Mouse (Mus musculus): ENCODE measurements around the gene Ifitm2. TPM values are rescaled to one million over a fixed set of nuclear protein-coding genes. Genes with fewer than 3 reads are reported as not detected.
A peak's percentile ranks its signal among the peaks of the same experiment; 100 is the strongest.

The Ifitm2 gene
- polyA plus RNA-seq, 1 experiment from 2014 or later: 331 TPM

- no peak overlapping the region for H3K4me3 ChIP-seq (replicated peaks)
- no peak overlapping the region; the same call in 1 of the 2 replicates for H3K9ac ChIP-seq
- ATAC-seq (ENCODE audit: low read depth) (no peak), DNase-seq (no peak)
- H3K36me3 ChIP-seq: peaks cover 24% of the 10 kb centered on the region
- H3K4me1 ChIP-seq (replicated peaks): peaks cover 61% of the 10 kb centered on the region
- H3K9me3 ChIP-seq (replicated peaks): no peaks in the 10 kb centered on the region
- 58% methylated on average over 7 of the region's 7 CpGs for WGBS (ENCODE audit: insufficient replicate concordance)
- H3K4me2 ChIP-seq: no peak overlapping the region
- H3K27ac ChIP-seq: no peak overlapping the region
- no peaks in the 10 kb centered on the region for H3K27me3 ChIP-seq
Measured at GRCm38 (mm10) chr7:140952441-140952840, 3.3 kb downstream of the Ifitm2 start.

DNA sequence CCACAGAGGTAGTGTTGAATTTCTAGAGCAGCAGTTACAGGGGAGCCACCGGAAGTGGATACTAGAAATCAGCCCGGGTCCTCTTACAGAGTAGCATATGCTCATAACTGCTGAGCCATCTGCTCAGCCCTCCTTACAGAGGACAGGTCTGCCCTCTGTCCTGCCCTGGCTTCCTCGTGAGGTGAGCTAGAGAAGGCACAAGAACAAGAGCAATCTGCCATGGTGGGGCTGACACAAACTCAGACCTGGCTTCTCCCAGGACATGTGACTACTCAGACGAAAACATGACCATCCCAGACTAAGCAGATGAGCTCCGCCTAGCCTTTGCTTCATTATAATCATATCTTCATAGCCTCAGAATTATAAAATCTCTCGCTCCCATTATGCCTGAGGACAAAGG, 4.0 kb downstream of the Ifitm2 start:
- Histone ChIP-seq H3K9ac (no peak overlapping the region), H3K4me1 (replicated peaks) (peaks cover 68% of the 10 kb centered on the region), H3K9me3 (replicated peaks) (no peaks in the 10 kb centered on the region), H3K4me2 (no peak overlapping the region), H3K27ac (no peak overlapping the region), H3K36me3 (peaks cover 25% of the 10 kb centered on the region), H3K4me3 (replicated peaks) (no peak overlapping the region), H3K27me3 (no peaks in the 10 kb centered on the region)
- no peak for ATAC-seq (ENCODE audit: low read depth)
- 61% methylated on average over 6 of the region's 6 CpGs for WGBS (ENCODE audit: insufficient replicate concordance)
- no peak for DNase-seq

- ATAC-seq (ENCODE audit: low read depth): no peak
- peaks cover 68% of the 10 kb centered on the region for H3K4me1 ChIP-seq (replicated peaks)
- H3K36me3 ChIP-seq: peaks cover 26% of the 10 kb centered on the region
- no peak overlapping the region for H3K4me2 ChIP-seq
- no peaks in the 10 kb centered on the region for H3K27me3 ChIP-seq
- H3K4me3 ChIP-seq (replicated peaks): no peak overlapping the region
- peak overlapping the region; percentile 22; the same call in 1 of the 2 replicates for H3K27ac ChIP-seq
- DNase-seq: no peak
- H3K9ac ChIP-seq: no peak overlapping the region
- H3K9me3 ChIP-seq (replicated peaks): no peaks in the 10 kb centered on the region
- 67% methylated on average over 8 of the region's 8 CpGs for WGBS (ENCODE audit: insufficient replicate concordance)
Measured at GRCm38 (mm10) chr7:140951051-140951450, 4.7 kb downstream of the Ifitm2 start.

DNA sequence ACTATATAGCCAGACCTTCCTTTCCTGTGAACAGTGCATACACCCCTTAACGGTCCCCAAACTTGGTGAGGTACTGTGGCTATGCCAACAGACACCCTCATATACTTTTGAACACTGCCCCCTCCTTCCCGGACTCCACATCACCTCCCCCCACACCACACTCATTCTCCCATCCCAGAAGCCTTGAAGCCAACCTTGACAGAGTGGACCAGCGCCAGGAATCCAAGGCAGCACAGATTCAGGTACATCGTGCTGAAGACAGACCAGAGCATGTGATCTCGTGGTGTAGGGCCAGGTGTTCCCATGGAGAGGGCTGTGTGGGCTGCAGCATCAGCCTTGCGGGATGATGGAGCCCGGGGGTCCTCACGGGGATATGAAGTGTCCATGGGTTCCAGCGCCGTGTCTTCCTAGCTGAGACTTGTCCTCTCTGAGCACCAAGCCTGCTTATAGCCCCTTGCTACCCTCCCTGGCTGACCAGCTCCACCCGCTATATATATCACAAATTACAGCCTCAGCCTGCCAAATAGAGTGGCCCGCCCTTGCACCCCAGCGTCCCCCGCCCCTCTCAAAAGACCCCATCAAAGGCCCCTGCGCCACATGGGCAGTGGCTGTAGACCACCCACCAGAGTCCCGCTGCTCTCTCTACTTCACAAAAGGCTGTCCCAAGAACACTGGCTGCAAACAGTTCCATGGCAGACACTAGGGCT, 5.8 kb downstream of the Ifitm2 start, which contains the start of gene Ifitm5:
Ifitm5 (minus strand) TSS at position 468 of the 707 bp plus-strand sequence.
- Histone ChIP-seq H3K4me3 (replicated peaks) (no peak within 1 kb of the TSS), H3K27ac (0 out of 2 replicates have a peak within 1 kb of the TSS, but pooled peaks have one; percentile 22), H3K9me3 (replicated peaks) (no peaks in the 10 kb centered on the region), H3K27me3 (no peaks in the 10 kb centered on the region), H3K9ac (no peak within 1 kb of the TSS), H3K36me3 (peaks cover 36% of the 10 kb centered on the region), H3K4me1 (replicated peaks) (peaks cover 65% of the 10 kb centered on the region), H3K4me2 (no peak within 1 kb of the TSS)
- WGBS (ENCODE audit: insufficient replicate concordance): 77% methylated on average over 16 of the region's 16 CpGs
- DNase-seq (no peak), ATAC-seq (ENCODE audit: low read depth) (no peak)

DNA sequence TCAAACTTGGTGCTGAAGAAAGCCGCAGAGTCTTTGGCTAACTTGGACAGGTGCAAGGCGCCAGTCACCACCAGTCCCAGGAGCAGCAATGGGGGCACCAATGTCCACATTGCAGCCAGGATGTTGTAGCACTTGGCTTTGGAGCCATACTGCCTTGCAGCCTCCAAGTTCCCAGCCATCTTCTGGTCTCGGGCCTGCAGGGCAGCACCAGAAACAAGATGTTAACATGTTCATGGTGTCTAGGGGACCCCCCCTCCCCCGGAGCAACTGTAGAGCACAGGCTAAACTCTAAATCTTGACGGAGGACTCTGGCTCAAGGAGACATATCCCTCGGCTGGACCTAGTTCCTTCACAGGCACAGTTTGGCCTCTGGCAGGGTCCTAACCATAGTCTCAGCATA, 6.5 kb downstream of the Ifitm2 start:
- H3K9me3 ChIP-seq (replicated peaks): no peaks in the 10 kb centered on the region
- H3K4me1 ChIP-seq (replicated peaks): peaks cover 59% of the 10 kb centered on the region
- WGBS (ENCODE audit: insufficient replicate concordance): 68% methylated on average over 6 of the region's 6 CpGs
- H3K4me2 ChIP-seq: no peak overlapping the region
- H3K36me3 ChIP-seq: peaks cover 39% of the 10 kb centered on the region
- no peak for ATAC-seq (ENCODE audit: low read depth)
- H3K4me3 ChIP-seq (replicated peaks): no peak overlapping the region
- H3K27ac ChIP-seq: no peak overlapping the region
- DNase-seq: no peak
- H3K27me3 ChIP-seq: no peaks in the 10 kb centered on the region
- H3K9ac ChIP-seq: no peak overlapping the region

DNA sequence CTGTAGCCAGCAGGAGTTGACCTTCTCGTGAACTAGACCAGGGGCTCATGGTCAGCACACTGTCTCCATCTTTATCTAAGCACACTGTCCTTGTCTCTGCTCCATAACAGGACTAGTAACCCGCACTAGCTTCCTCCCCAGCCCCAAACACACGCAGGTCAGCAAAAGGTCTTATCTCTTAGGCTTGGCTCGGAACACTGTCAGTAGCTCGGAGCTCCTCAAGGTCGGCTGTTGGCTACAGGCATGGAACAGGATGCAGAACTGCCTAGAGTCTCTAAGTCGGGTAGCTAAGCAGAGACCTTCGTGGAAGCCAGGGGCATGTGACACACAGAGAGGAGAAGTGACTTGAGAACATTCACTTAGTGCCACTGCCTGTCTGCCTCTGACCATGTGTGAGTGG, 7.6 kb downstream of the Ifitm2 start:
- H3K4me2 ChIP-seq: no peak overlapping the region
- peaks cover 57% of the 10 kb centered on the region for H3K4me1 ChIP-seq (replicated peaks)
- peak overlapping the region; percentile 31; the same call in 1 of the 2 replicates for H3K27ac ChIP-seq
- ATAC-seq (ENCODE audit: low read depth): 0 out of 2 replicates have a peak, but pooled peaks have one; percentile 19
- H3K9ac ChIP-seq: no peak overlapping the region
- no peaks in the 10 kb centered on the region for H3K9me3 ChIP-seq (replicated peaks)
- H3K27me3 ChIP-seq: no peaks in the 10 kb centered on the region
- no peak overlapping the region for H3K4me3 ChIP-seq (replicated peaks)
- 28% methylated on average over 8 of the region's 8 CpGs for WGBS (ENCODE audit: insufficient replicate concordance)
- H3K36me3 ChIP-seq: peaks cover 43% of the 10 kb centered on the region
- DNase-seq: no peak

- no peak for DNase-seq
- no peaks in the 10 kb centered on the region for H3K27me3 ChIP-seq
- peaks cover 62% of the 10 kb centered on the region for H3K4me1 ChIP-seq (replicated peaks)
- 0 out of 2 replicates have a peak, but pooled peaks have one; percentile 10 for ATAC-seq (ENCODE audit: low read depth)
- no peaks in the 10 kb centered on the region for H3K9me3 ChIP-seq (replicated peaks)
- no peak overlapping the region for H3K4me2 ChIP-seq
- peak overlapping the region; percentile 31; the same call in 1 of the 2 replicates for H3K27ac ChIP-seq
- 0 out of 2 replicates have a peak overlapping the region, but pooled peaks have one; percentile 17 for H3K9ac ChIP-seq
- no peak overlapping the region for H3K4me3 ChIP-seq (replicated peaks)
- 24% methylated on average over 7 of the region's 7 CpGs for WGBS (ENCODE audit: insufficient replicate concordance)
- peaks cover 39% of the 10 kb centered on the region for H3K36me3 ChIP-seq
Measured at GRCm38 (mm10) chr7:140946980-140947379, 8.8 kb downstream of the Ifitm2 start.

DNA sequence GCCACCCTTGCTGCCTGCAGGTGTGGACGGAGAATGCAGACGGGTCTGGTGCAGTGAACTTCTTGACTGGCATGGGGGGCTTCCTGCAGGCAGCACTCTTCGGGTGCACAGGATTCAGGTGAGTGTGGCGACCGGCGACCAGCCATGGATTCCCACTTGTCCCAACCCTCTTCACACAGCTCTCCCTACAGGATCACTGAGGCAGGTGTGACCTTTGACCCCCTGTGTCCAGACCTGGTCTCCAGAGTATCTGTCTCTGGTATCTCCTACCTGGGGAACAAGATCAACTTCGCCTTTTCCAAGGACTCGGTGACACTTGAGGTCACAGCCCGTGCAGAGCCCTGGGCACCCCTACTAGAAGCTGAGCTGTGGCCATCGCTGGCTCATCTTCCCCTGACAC, 9.5 kb downstream of the Ifitm2 start:
- no peaks in the 10 kb centered on the region for H3K9me3 ChIP-seq (replicated peaks)
- H3K36me3 ChIP-seq: peaks cover 39% of the 10 kb centered on the region
- ATAC-seq (ENCODE audit: low read depth): no peak
- no peaks in the 10 kb centered on the region for H3K27me3 ChIP-seq
- WGBS (ENCODE audit: insufficient replicate concordance): 75% methylated on average over 10 of the region's 10 CpGs
- peaks cover 64% of the 10 kb centered on the region for H3K4me1 ChIP-seq (replicated peaks)
- H3K4me3 ChIP-seq (replicated peaks): no peak overlapping the region
- H3K9ac ChIP-seq: no peak overlapping the region
- no peak overlapping the region for H3K4me2 ChIP-seq
- no peak overlapping the region for H3K27ac ChIP-seq
- DNase-seq: no peak

DNA sequence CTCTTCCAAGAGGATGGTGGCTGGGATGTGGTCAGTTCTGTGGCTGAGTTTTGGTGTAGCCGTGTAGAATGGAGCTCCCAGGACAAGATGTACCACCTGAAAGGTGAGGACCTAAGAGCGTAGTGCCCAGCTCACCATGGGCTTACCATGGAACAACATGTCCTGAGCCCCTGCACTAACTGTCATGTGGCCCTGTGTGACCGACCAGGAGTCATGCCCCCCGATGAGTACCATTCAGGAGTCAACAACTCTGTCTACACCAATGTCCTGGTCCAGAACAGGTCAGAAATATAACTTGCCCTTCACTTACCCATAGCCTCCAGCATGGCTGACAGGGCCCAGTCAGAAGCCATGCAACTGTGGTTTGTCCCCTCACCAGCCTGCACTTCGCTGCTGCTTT, 10.5 kb downstream of the Ifitm2 start:
- Histone ChIP-seq H3K9me3 (replicated peaks) (no peaks in the 10 kb centered on the region), H3K27me3 (no peaks in the 10 kb centered on the region), H3K36me3 (peaks cover 38% of the 10 kb centered on the region), H3K4me1 (replicated peaks) (peaks cover 62% of the 10 kb centered on the region), H3K27ac (no peak overlapping the region), H3K9ac (no peak overlapping the region), H3K4me3 (replicated peaks) (no peak overlapping the region), H3K4me2 (no peak overlapping the region)
- 75% methylated on average over 5 of the region's 5 CpGs for WGBS (ENCODE audit: insufficient replicate concordance)
- no peak for DNase-seq
- ATAC-seq (ENCODE audit: low read depth): no peak

DNA sequence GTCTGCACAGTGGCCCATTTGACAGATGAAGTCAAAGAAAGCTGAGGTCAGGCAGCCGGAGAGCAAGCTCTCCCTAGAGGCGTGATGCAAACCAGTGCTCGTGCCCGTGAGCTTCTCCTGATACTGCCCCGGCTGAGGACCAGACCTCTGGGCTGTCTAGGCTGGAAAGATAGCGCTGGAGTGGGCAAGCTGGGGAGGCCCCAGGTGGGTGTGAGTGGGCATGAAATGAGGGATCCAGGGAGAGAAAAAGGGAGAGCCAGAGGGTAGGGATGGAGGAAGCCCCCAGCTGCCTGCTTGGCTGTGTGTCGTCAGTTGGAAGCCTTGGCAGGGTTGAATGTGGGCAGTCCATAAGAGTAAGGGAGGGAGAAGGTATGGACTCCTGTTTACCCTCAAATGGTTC, 11.6 kb downstream of the Ifitm2 start:
- 0 out of 2 replicates have a peak, but pooled peaks cover under 1% of the 10 kb centered on the region for H3K27me3 ChIP-seq
- WGBS (ENCODE audit: insufficient replicate concordance): 77% methylated on average over 7 of the region's 7 CpGs

GRCm38 (mm10) chr7:140943356-140943755, 12.4 kb downstream of the Ifitm2 start:
- ATAC-seq (ENCODE audit: low read depth): no peak
- Histone ChIP-seq H3K9ac (no peak overlapping the region), H3K36me3 (peaks cover 26% of the 10 kb centered on the region), H3K27me3 (0 out of 2 replicates have a peak, but pooled peaks cover 4% of the 10 kb centered on the region), H3K4me3 (replicated peaks) (no peak overlapping the region), H3K4me2 (no peak overlapping the region), H3K9me3 (replicated peaks) (no peaks in the 10 kb centered on the region), H3K27ac (peak overlapping the region; percentile 84; the same call in 1 of the 2 replicates), H3K4me1 (replicated peaks) (peaks cover 66% of the 10 kb centered on the region)
- no peak for DNase-seq
- 70% methylated on average over 4 of the region's 4 CpGs for WGBS (ENCODE audit: insufficient replicate concordance)

More for the DNA sequence above, 11.6 kb downstream of the Ifitm2 start:
- Histone ChIP-seq H3K4me3 (replicated peaks) (no peak overlapping the region), H3K9ac (no peak overlapping the region), H3K4me2 (no peak overlapping the region), H3K36me3 (peaks cover 35% of the 10 kb centered on the region), H3K27ac (no peak overlapping the region), H3K9me3 (replicated peaks) (no peaks in the 10 kb centered on the region), H3K4me1 (replicated peaks) (peaks cover 65% of the 10 kb centered on the region)
- ATAC-seq (ENCODE audit: low read depth) (no peak), DNase-seq (no peak)
